ENCODE assay signal across 8 mouse cellular contexts in genomic region chr3:138906112-138906880, GRCm38 (mm10).
A peak's percentile ranks its signal among the peaks of the same experiment; 100 is the strongest.
DNase-seq lines count a peak whose midpoint lies in the region; ATAC-seq and TF ChIP-seq lines count a peak whose summit lies in the region.

No protein-coding gene starts in this region.

- H3K36me3 ChIP-seq in C2C12 (ENCODE audit: control insufficient read depth, insufficient read depth): peaks cover 5% of the 10 kb centered on the region
- no peaks in the 10 kb centered on the region for H3K36me3 ChIP-seq in embryonic facial prominence, embryonic 11.5 days (replicated peaks; ENCODE audit: control insufficient read depth, insufficient read depth, low read depth, low read length)
- H3K36me3 ChIP-seq in heart, embryonic 10.5 days: 0 out of 2 replicates have a peak, but pooled peaks cover 2% of the 10 kb centered on the region
- H3K36me3 ChIP-seq in limb, embryonic 14.5 days (ENCODE audit: control insufficient read depth, insufficient read depth, low read length): peaks cover 10% of the 10 kb centered on the region; the same call in 1 of the 2 replicates
- H3K36me3 ChIP-seq in neural tube, embryonic 11.5 days (ENCODE audit: control insufficient read depth, insufficient read depth, low read length): no peaks in the 10 kb centered on the region

- H3K4me3 ChIP-seq in C2C12 (ENCODE audit: insufficient read depth, poor library complexity, severe bottlenecking): no peak overlapping the region
- H3K4me3 ChIP-seq in embryonic facial prominence, embryonic 11.5 days (ENCODE audit: low read depth, low read length): no peak overlapping the region
- no peak overlapping the region for H3K4me3 ChIP-seq in heart, embryonic 10.5 days
- H3K4me3 ChIP-seq in limb, embryonic 14.5 days (replicated peaks; ENCODE audit: low read length): no peak overlapping the region
- no peak overlapping the region for H3K4me3 ChIP-seq in neural tube, embryonic 11.5 days (ENCODE audit: low read depth, low read length)

- no peaks in the 10 kb centered on the region for H3K9me3 ChIP-seq in embryonic facial prominence, embryonic 11.5 days (replicated peaks; ENCODE audit: control insufficient read depth, low read length)
- no peaks in the 10 kb centered on the region for H3K9me3 ChIP-seq in heart, embryonic 10.5 days
- H3K9me3 ChIP-seq in limb, embryonic 14.5 days (ENCODE audit: control insufficient read depth, low read length): no peaks in the 10 kb centered on the region
- no peaks in the 10 kb centered on the region for H3K9me3 ChIP-seq in neural tube, embryonic 11.5 days (ENCODE audit: control insufficient read depth, low read length)

- H3ac ChIP-seq in C2C12 (ENCODE audit: control insufficient read depth, insufficient read length, low read depth): no peak overlapping the region

- no peaks in the 10 kb centered on the region for H3K27me3 ChIP-seq in C2C12 (ENCODE audit: control insufficient read depth, insufficient read depth, insufficient read length)
- H3K27me3 ChIP-seq in embryonic facial prominence, embryonic 11.5 days (ENCODE audit: control insufficient read depth, insufficient read depth, low read length): no peaks in the 10 kb centered on the region
- peaks cover 5% of the 10 kb centered on the region; the same call in 1 of the 2 replicates for H3K27me3 ChIP-seq in heart, embryonic 10.5 days (ENCODE audit: insufficient read depth, poor library complexity, severe bottlenecking)
- H3K27me3 ChIP-seq in limb, embryonic 14.5 days (ENCODE audit: control insufficient read depth, insufficient read depth, low read length): no peaks in the 10 kb centered on the region
- H3K27me3 ChIP-seq in neural tube, embryonic 11.5 days (ENCODE audit: control insufficient read depth, insufficient read depth, low read length): no peaks in the 10 kb centered on the region

- H3K4me2 ChIP-seq in embryonic facial prominence, embryonic 11.5 days (ENCODE audit: low read depth, low read length): no peak overlapping the region
- 0 out of 2 replicates have a peak overlapping the region, but pooled peaks have one; percentile 10 for H3K4me2 ChIP-seq in limb, embryonic 14.5 days (replicated peaks; ENCODE audit: low read depth, low read length, severe bottlenecking)
- H3K4me2 ChIP-seq in neural tube, embryonic 11.5 days (ENCODE audit: low read depth): no peak overlapping the region

- no peak overlapping the region for H3K9ac ChIP-seq in embryonic facial prominence, embryonic 11.5 days (replicated peaks; ENCODE audit: low read length)
- no peak overlapping the region for H3K9ac ChIP-seq in limb, embryonic 14.5 days (ENCODE audit: low read depth, low read length, severe bottlenecking)
- no peak overlapping the region for H3K9ac ChIP-seq in neural tube, embryonic 11.5 days (ENCODE audit: low read length)

- 30% methylated on average over 17 of the region's 17 CpGs for WGBS in embryonic facial prominence, embryonic 11.5 days
- WGBS in heart, embryonic 10.5 days: 32% methylated on average over 17 of the region's 17 CpGs
- 11% methylated on average over 17 of the region's 17 CpGs for WGBS in limb, embryonic 14.5 days
- 37% methylated on average over 17 of the region's 17 CpGs for WGBS in neural tube, embryonic 11.5 days

- TF ChIP-seq CTCF in C2C12 (IDR thresholded peaks at IDR 0.05; ENCODE audit: control insufficient read depth, insufficient read depth, insufficient read length): peak; percentile 72

- ATAC-seq in embryonic facial prominence, embryonic 11.5 days (replicated peaks; ENCODE audit: insufficient number of reproducible peaks, low FRiP score, low TSS enrichment, low read depth): peak; percentile 46
- peak; percentile 62 for ATAC-seq in limb, embryonic 14.5 days (ENCODE audit: low FRiP score, low read depth)
- ATAC-seq in neural tube, embryonic 11.5 days (ENCODE audit: insufficient read depth, low FRiP score, low TSS enrichment): peak; percentile 72

- H3K79me2 ChIP-seq in C2C12 (ENCODE audit: control insufficient read depth, insufficient read depth): no peaks in the 10 kb centered on the region

- H3K27ac ChIP-seq in embryonic facial prominence, embryonic 11.5 days (replicated peaks; ENCODE audit: low read depth, low read length): no peak overlapping the region
- H3K27ac ChIP-seq in heart, embryonic 10.5 days: no peak overlapping the region
- no peak overlapping the region for H3K27ac ChIP-seq in limb, embryonic 14.5 days (replicated peaks; ENCODE audit: low read depth, low read length)
- H3K27ac ChIP-seq in neural tube, embryonic 11.5 days (ENCODE audit: low read depth, low read length): no peak overlapping the region

- peak; percentile 54 for DNase-seq in adrenal gland, postnatal 25 days
- DNase-seq in embryonic facial prominence, embryonic 11.5 days (ENCODE audit: low spot score): peak; percentile 88
- peak; percentile 80 for DNase-seq in heart, embryonic 10.5 days (ENCODE audit: low spot score)
- peak; percentile 57 for DNase-seq in kidney, adult 9 months
- peak; percentile 85 for DNase-seq in limb, embryonic 14.5 days (ENCODE audit: low spot score)
- peak; percentile 79 for DNase-seq in neural tube, embryonic 11.5 days (ENCODE audit: low spot score)
- DNase-seq in thymus, postnatal 10 days (ENCODE audit: low spot score in 2 of 2): peak; percentile 15 to 55

- no peaks in the 10 kb centered on the region; the same call in 1 of the 2 replicates for H3K4me1 ChIP-seq in embryonic facial prominence, embryonic 11.5 days (ENCODE audit: control insufficient read depth, insufficient read depth, low read length)
- peaks cover 6% of the 10 kb centered on the region; the same call in 1 of the 2 replicates for H3K4me1 ChIP-seq in heart, embryonic 10.5 days
- peaks cover 10% of the 10 kb centered on the region for H3K4me1 ChIP-seq in limb, embryonic 14.5 days (ENCODE audit: control insufficient read depth, insufficient read depth, low read length)
- no peaks in the 10 kb centered on the region; the same call in 1 of the 2 replicates for H3K4me1 ChIP-seq in neural tube, embryonic 11.5 days (ENCODE audit: control insufficient read depth, insufficient read depth, low read length)

- no peak for TF ChIP-seq POLR2A in limb, embryonic 14.5 days (IDR thresholded peaks at IDR 0.05; ENCODE audit: borderline replicate concordance, extremely low read depth, insufficient read depth, insufficient read length)

- no peaks in the 10 kb centered on the region for H3K79me3 ChIP-seq in C2C12 (ENCODE audit: low read depth)

TF ChIP-seq in C2C12, 6 proteins besides CTCF, POLR2A, EP300 and RAD21:
- TF ChIP-seq USF1 (IDR thresholded peaks at IDR 0.05; ENCODE audit: low read depth) (no peak), MYOG (IDR thresholded peaks at IDR 0.05; ENCODE audit: control insufficient read depth, extremely low read depth, insufficient read length) (no peak), MAX (IDR thresholded peaks at IDR 0.05) (no peak), MYOD1 (IDR thresholded peaks at IDR 0.05; ENCODE audit: control insufficient read depth, insufficient read length, low read depth) (no peak), CEBPB (IDR thresholded peaks at IDR 0.05; ENCODE audit: low read depth) (no peak), FOSL1 (IDR thresholded peaks at IDR 0.05; ENCODE audit: insufficient read depth, low read length, poor library complexity, severe bottlenecking) (no peak)

Comparison
In these comparisons a context has a peak if more than half of its experiments do, and no peak if none do; other contexts are left out.
1. DNase-seq: peak in every context shown above with its lines; median percentile 88 in embryonic facial prominence, embryonic 11.5 days; 85 in limb, embryonic 14.5 days; 80 in heart, embryonic 10.5 days; 79 in neural tube, embryonic 11.5 days; 57 in kidney, adult 9 months; 54 in adrenal gland, postnatal 25 days; 35 in thymus, postnatal 10 days.